16 mouse cellular contexts compared by ENCODE assay signal in genomic region chr1:159629822-159630589, GRCm38 (mm10).
"Had no signal": no experiment of that assay in that cellular context is flagged by ENCODE, and none has a peak within 500 bp of the region (broad histone marks: within the 10 kb centered on the region; RNA-seq: fewer than 3 reads in every experiment).

No protein-coding gene starts in this region.

- H3K27ac ChIP-seq: intestine, embryonic 15.5 days; left cerebral cortex, adult 2 months; limb, embryonic 10.5 days; liver, embryonic 15.5 days; macrophage had no signal

- ATAC-seq: intestine, embryonic 15.5 days had no signal

- H3K4me3 ChIP-seq: intestine, embryonic 15.5 days; left cerebral cortex, adult 2 months; limb, embryonic 10.5 days; liver, embryonic 15.5 days; megakaryocyte, embryonic 14.5 days had no signal

- H3K36me3 ChIP-seq: intestine, embryonic 15.5 days; limb, embryonic 10.5 days; liver, embryonic 15.5 days had no signal

- H3K9ac ChIP-seq: intestine, embryonic 15.5 days; liver, embryonic 15.5 days; lung, embryonic 14.5 days had no signal

- H3K4me2 ChIP-seq: intestine, embryonic 15.5 days; liver, embryonic 11.5 days; liver, embryonic 15.5 days; lung, embryonic 14.5 days had no signal

- H3K9me3 ChIP-seq: intestine, embryonic 15.5 days; limb, embryonic 10.5 days; liver, embryonic 15.5 days; megakaryocyte, embryonic 14.5 days had no signal

- H3K27me3 ChIP-seq: intestine, embryonic 15.5 days; liver, embryonic 15.5 days; megakaryocyte, embryonic 14.5 days had no signal

- H3K4me1 ChIP-seq: intestine, embryonic 15.5 days; limb, embryonic 10.5 days; liver, embryonic 15.5 days; megakaryocyte, embryonic 14.5 days had no signal

- DNase-seq: kidney, adult 18-20 months; kidney, postnatal 10 days; kidney, postnatal 4 days; lung, embryonic 14.5 days; lung, postnatal 10 days; right cerebral cortex, postnatal 4 days; spleen, adult 18-20 months; thymus, adult 2 months; thymus, postnatal 36 days had no signal
